Mouse (Mus musculus) erythroblast, embryonic 14.5 days (primary cell): ENCODE results near the gene Palm2.

ENCODE experiments used
- GATA1 ChIP-seq: IDR thresholded peaks from 2 replicates; pipeline ENCODE4 v1.6.1; 2012; ENCODE audit warnings: low read length, inconsistent platforms, mixed read lengths
- TAL1 ChIP-seq: IDR thresholded peaks from 3 replicates; pipeline ENCODE4 v1.6.1; 2012; ENCODE audit warnings: low read length, inconsistent platforms, mixed read lengths

DNA sequence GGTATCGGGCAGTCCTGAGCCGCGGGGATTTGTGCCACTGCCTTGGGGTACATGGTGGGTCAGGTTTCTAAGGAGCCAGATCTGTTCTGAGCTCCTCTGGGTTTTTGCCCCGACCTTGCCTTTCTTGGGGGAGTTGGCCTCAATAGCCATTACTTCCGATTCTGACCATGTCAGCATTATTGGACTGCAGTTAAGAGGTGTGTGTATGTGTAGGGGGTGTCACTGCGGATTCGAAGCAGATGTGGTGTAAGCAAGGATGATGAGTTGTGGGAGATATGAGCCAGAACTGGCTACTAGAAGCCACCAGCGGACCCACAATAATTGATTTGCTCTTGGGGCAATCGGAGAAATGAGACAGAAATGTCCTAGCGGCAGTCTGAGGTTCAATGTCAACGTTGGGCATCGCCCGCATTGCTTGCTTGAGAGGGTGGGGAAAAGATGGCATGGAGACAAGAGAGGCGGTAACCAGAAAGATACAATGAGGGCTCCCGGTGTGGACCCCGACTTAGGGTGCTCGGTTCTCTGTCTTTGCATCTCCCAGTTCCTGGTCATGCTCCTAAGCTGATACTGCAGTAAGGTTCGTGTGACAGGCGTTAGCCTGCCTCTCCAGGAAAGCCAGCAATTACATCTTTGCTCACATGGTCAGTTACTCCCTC, 786 bp downstream of the Palm2 start:
- TF ChIP-seq GATA1, result no peak
- TF ChIP-seq TAL1, result no peak
